ENCODE assay signal across 8 mouse cellular contexts in the genomic region with DNA sequence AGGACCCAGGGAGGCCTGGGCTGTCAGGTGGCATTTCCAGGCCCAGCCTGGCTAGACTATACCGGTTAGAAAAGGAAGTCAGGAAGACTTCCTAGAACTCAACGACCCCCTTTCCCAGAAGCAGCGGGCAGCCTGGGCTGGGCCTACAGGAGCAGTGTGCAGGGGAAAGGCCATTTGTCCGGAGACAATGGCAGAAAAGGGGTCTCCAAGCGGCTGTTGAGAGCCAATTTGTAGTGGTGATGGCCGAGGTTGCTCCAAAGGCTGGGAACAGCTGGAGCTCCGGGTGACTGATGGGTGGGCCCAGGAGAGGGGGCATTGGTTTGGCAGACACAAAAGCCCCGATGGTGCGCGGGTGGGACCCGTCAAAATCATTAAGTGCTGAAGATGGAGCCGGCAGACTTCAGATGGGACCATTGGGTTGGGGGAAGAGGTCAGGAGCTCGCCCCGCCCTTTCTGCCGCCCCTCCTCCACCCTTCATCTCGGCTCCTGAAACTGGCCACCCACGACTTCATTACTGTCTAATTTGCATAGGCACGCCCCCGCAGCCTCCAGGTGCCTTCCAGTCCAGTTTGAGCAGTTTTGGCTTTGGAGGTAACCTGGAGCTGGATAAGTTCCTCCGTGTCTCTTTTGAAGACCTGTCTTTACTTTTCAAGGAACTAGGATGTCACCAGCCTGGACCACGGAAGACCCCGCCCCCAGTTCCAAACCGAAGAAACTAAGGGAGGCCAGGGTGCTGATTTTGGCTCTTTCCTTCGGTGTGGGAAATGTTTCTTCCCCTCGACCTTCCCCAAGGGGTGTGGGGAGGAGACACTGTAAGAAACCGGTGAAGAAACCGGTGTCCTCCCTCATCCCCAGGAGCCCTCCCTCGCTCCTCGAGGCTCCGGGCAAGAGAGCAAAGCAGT. TPM values are rescaled to one million over a fixed set of nuclear protein-coding genes. Genes with fewer than 3 reads are reported as not detected.
DNase-seq lines count a peak whose midpoint lies in the region; ATAC-seq and TF ChIP-seq lines count a peak whose summit lies in the region.

No protein-coding gene starts in this region.

- 0 out of 2 replicates have a peak overlapping the region, but pooled peaks have one; percentile 44 for H3K9ac ChIP-seq in heart, adult 2 months (ENCODE audit: low read depth, low read length)
- peak overlapping the region; percentile 36 for H3K9ac ChIP-seq in intestine, embryonic 15.5 days
- H3K9ac ChIP-seq in midbrain, embryonic 14.5 days (replicated peaks; ENCODE audit: low read length), result no peak overlapping the region; the same call in 1 of the 2 replicates

- H3K36me3 ChIP-seq in heart, adult 2 months (ENCODE audit: control insufficient read depth, insufficient read depth, low read length), result no peaks in the 10 kb centered on the region
- no peaks in the 10 kb centered on the region for H3K36me3 ChIP-seq in intestine, embryonic 15.5 days
- H3K36me3 ChIP-seq in midbrain, embryonic 14.5 days (ENCODE audit: control insufficient read depth, insufficient read depth, low read length), result no peaks in the 10 kb centered on the region

- intact Hi-C loops in heart, adult 2 months (cut with DNase I), result no loop called here
- intact Hi-C loops in heart, postnatal 10 days (cut with DNase I), result no loop called here

- TF ChIP-seq EP300 in heart, adult 2 months (IDR thresholded peaks at IDR 0.05; ENCODE audit: insufficient read depth, low read depth, low read length), result no peak

- H3K79me2 ChIP-seq in heart, adult 2 months (replicated peaks; ENCODE audit: control insufficient read depth, insufficient read depth, low read length), result no peaks in the 10 kb centered on the region

- no peaks in the 10 kb centered on the region for H3K4me1 ChIP-seq in heart, adult 2 months (ENCODE audit: control insufficient read depth, insufficient read depth, low read length)
- peaks cover 13% of the 10 kb centered on the region for H3K4me1 ChIP-seq in intestine, embryonic 15.5 days (replicated peaks)
- peaks cover 25% of the 10 kb centered on the region for H3K4me1 ChIP-seq in midbrain, embryonic 14.5 days (ENCODE audit: control insufficient read depth, insufficient read depth, low read length)

- 10% methylated on average over 30 of the region's 30 CpGs for WGBS in heart, adult 2 months
- WGBS in intestine, embryonic 15.5 days, result 4% methylated on average over 30 of the region's 30 CpGs
- 2% methylated on average over 30 of the region's 30 CpGs for WGBS in midbrain, embryonic 14.5 days

- TF ChIP-seq POLR2A in heart, adult 2 months (IDR thresholded peaks at IDR 0.05; ENCODE audit: insufficient read depth, low read depth, low read length), result no peak

- no peak overlapping the region for H3K27ac ChIP-seq in heart, adult 2 months
- H3K27ac ChIP-seq in intestine, embryonic 15.5 days, result no peak overlapping the region
- H3K27ac ChIP-seq in midbrain, embryonic 14.5 days (replicated peaks; ENCODE audit: low read depth, low read length), result no peak overlapping the region

- H3K4me2 ChIP-seq in intestine, embryonic 15.5 days (replicated peaks), result peak overlapping the region; percentile 79
- H3K4me2 ChIP-seq in midbrain, embryonic 14.5 days (ENCODE audit: low read length), result peak overlapping the region; percentile 64

- H3K4me3 ChIP-seq in heart, adult 2 months, result no peak overlapping the region
- peak overlapping the region; percentile 35 for H3K4me3 ChIP-seq in intestine, embryonic 15.5 days (replicated peaks)
- H3K4me3 ChIP-seq in midbrain, embryonic 14.5 days (replicated peaks; ENCODE audit: low read depth, low read length), result peak overlapping the region; percentile 33

- TF ChIP-seq CTCF in heart, adult 2 months (IDR thresholded peaks at IDR 0.05), result no peak

- no peak for ATAC-seq in intestine, embryonic 15.5 days
- no peak for ATAC-seq in midbrain, embryonic 14.5 days (ENCODE audit: low FRiP score, low TSS enrichment)

- no peak for DNase-seq in heart, adult 2 months
- no peak for DNase-seq in heart, postnatal 10 days
- peak; percentile 50 for DNase-seq in embryo, embryonic 10.5 days (ENCODE audit: low spot score)
- DNase-seq in midbrain, embryonic 14.5 days, result no peak
- DNase-seq in left cerebral cortex, adult 8-10 months (ENCODE audit: low spot score in 2 of 2), result no peak
- DNase-seq in frontal cortex, postnatal 25 days (ENCODE audit: low spot score in 2 of 2), result no peak
- DNase-seq in frontal cortex, postnatal 14 days (ENCODE audit: low spot score in 2 of 2), result no peak

- no peaks in the 10 kb centered on the region for H3K9me3 ChIP-seq in intestine, embryonic 15.5 days
- H3K9me3 ChIP-seq in midbrain, embryonic 14.5 days (ENCODE audit: control insufficient read depth, low read length), result 0 out of 2 replicates have a peak, but pooled peaks cover 3% of the 10 kb centered on the region

- peaks cover 12% of the 10 kb centered on the region for H3K27me3 ChIP-seq in heart, adult 2 months (ENCODE audit: control insufficient read depth, insufficient read depth, low read length)
- peaks cover 67% of the 10 kb centered on the region for H3K27me3 ChIP-seq in intestine, embryonic 15.5 days (replicated peaks)
- peaks cover 47% of the 10 kb centered on the region for H3K27me3 ChIP-seq in midbrain, embryonic 14.5 days (ENCODE audit: control insufficient read depth, insufficient read depth, low read length)

RNA-seq across cellular contexts. Expression of gene Pax2, which starts 36.3 kb away (rescaled TPM):
- not detected for total RNA-seq in heart, adult 2 months (2021)
- not detected in 2 replicates for polyA plus RNA-seq in heart, adult 2 months (2012; rRNA removed)
- not detected for total RNA-seq in heart, postnatal 10 days (2021)
- 0.04 and 0.11 TPM in 2 replicates for polyA plus RNA-seq in intestine, embryonic 15.5 days (2015; fragmentation: Nextera tagmentation; extraction: Ambion mirVana)
- 1.7 and 1.9 TPM in 2 replicates for polyA plus RNA-seq in midbrain, embryonic 14.5 days (2014; fragmentation: Nextera tagmentation; extraction: Ambion mirVana)
- under 1 TPM in 3 of 4 experiments, not detected in 1; 0.11 to 0.37 (median 0.37) TPM for total RNA-seq in left cerebral cortex, adult 8-10 months (2022)
